Mouse (Mus musculus): Measurements from ENCODE around the gene Sult4a1.

DNA sequence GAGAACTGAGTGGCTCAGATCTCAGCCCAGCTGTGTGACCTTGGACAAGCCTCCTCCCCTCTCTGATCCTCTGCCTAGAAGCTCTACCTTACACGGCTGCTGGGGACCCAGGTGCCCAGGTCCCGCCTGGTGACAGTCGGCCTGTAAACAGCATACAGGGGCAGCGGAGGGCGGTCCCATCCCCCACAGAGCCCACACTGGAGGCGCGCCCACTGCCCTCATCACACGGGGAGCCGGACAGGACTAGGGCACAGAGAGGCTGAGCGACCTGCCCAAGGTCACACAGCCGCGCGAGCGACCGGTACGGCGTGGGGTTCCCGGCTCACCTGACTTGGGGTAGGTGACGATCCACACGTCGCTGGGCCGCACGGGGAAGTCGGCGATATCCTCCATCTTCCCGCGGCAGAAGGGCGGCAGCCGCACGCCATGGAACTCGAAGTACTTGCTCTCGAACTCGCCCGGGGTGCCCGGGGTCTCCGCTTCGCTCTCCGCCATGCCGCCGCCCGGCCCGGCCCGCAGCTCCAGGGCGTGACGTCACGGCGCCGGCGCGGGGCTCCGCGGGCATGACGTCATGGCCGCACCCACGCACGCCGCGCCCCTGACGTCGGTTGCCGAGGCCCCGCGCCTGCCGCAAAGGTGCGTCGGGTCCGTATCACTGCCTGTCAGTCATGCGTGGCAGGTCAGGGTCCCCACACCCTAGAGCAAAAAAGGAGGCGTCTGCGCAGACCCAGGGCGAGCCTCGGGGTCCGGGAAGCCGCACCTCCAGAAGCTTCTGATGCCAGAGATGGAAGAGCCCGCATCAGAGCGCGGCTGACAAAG, at the start of gene Sult4a1:
- TF ChIP-seq CTCF (IDR thresholded peaks at IDR 0.05) (no peak), EP300 (IDR thresholded peaks at IDR 0.05) (no peak)

All from lung, postnatal 0 days (tissue).